Mouse (Mus musculus) regulatory T cell (primary cell): ENCODE measurements around the gene Slc35e1.

Source experiments
- in situ Hi-C: fragments of 300-600 bp; cut with MboI, MseI; formaldehyde crosslinking; loops from one replicate; pipeline ENCODE4 v1.15.1; 2025; ENCODE audit warnings: high pct_unique_total_duplicates

Gene Slc35e1

GRCm38 (mm10) chr8:72491680-72492621 lies at the start of gene Slc35e1:
TSS of gene Slc35e1 (minus strand) at chr8:72492614.
- in situ Hi-C loops: loop anchor here (10.0 kb wide), 1 partner anchor 53 kb away; the partner anchor contains the start of gene Med26

- in situ Hi-C loops: no loop called here
These were observed 46.8 kb upstream of the Slc35e1 start for GRCm38 (mm10) chr8:72539234-72539633.

GRCm38 (mm10) chr8:72534888-72535287 lies 42.5 kb upstream of the Slc35e1 start:
- in situ Hi-C loops: no loop called here

- in situ Hi-C loops: no loop called here
These were observed 39.7 kb upstream of the Slc35e1 start for GRCm38 (mm10) chr8:72532103-72532502.

GRCm38 (mm10) chr8:72521888-72522287 lies 29.5 kb upstream of the Slc35e1 start:
- in situ Hi-C loops: no loop called here

- in situ Hi-C loops: no loop called here
These were observed 25.1 kb upstream of the Slc35e1 start for GRCm38 (mm10) chr8:72517421-72517988.

- in situ Hi-C loops: no loop called here
These were observed 20.7 kb upstream of the Slc35e1 start for GRCm38 (mm10) chr8:72513158-72513557.

GRCm38 (mm10) chr8:72512648-72513047 lies 20.2 kb upstream of the Slc35e1 start:
- in situ Hi-C loops: no loop called here

GRCm38 (mm10) chr8:72507505-72507904 lies 15.1 kb upstream of the Slc35e1 start:
- in situ Hi-C loops: no loop called here

- in situ Hi-C loops: loop anchor here (5.0 kb wide), 1 partner anchor 83 kb away; no protein-coding TSS in a partner anchor
These were observed 12.4 kb upstream of the Slc35e1 start for GRCm38 (mm10) chr8:72504637-72505314.

- in situ Hi-C loops: loop anchor here (5.0 kb wide), 1 partner anchor 83 kb away; no protein-coding TSS in a partner anchor
These were observed 11.7 kb upstream of the Slc35e1 start for GRCm38 (mm10) chr8:72504137-72504536.

- in situ Hi-C loops: loop anchor here (5.0 kb wide), 1 partner anchor 87 kb away; no protein-coding TSS in a partner anchor
These were observed 8.1 kb upstream of the Slc35e1 start for GRCm38 (mm10) chr8:72500521-72500931.

GRCm38 (mm10) chr8:72499521-72500284 lies 7.3 kb upstream of the Slc35e1 start:
- in situ Hi-C loops: loop anchor here (5.0 to 10.0 kb wide), 3 partner anchors 45 to 143 kb away; partner anchors contain the start of gene Med26

- in situ Hi-C loops: loop anchor here (5.0 to 10.0 kb wide), 2 partner anchors 46 to 144 kb away; partner anchors contain the start of gene Med26
These were observed 6.1 kb upstream of the Slc35e1 start for GRCm38 (mm10) chr8:72498527-72498926.

- in situ Hi-C loops: loop anchor here (5.0 to 10.0 kb wide), 2 partner anchors 47 to 144 kb away; partner anchors contain the start of gene Med26
These were observed 5.5 kb upstream of the Slc35e1 start for GRCm38 (mm10) chr8:72497911-72498310.

- in situ Hi-C loops: loop anchor here (5.0 to 10.0 kb wide), 2 partner anchors 49 to 146 kb away; partner anchors contain the start of gene Med26
These were observed 3.8 kb upstream of the Slc35e1 start for GRCm38 (mm10) chr8:72496217-72496616.

- in situ Hi-C loops: loop anchor here (5.0 to 10.0 kb wide), 2 partner anchors 49 to 147 kb away; partner anchors contain the start of gene Med26
These were observed 3.1 kb upstream of the Slc35e1 start for GRCm38 (mm10) chr8:72495411-72496111.

GRCm38 (mm10) chr8:72493381-72493780 lies 967 bp upstream of the Slc35e1 start:
- in situ Hi-C loops: loop anchor here (10.0 kb wide), 1 partner anchor 51 kb away; the partner anchor contains the start of gene Med26

GRCm38 (mm10) chr8:72492622-72493081 lies 238 bp upstream of the Slc35e1 start:
- in situ Hi-C loops: loop anchor here (10.0 kb wide), 1 partner anchor 52 kb away; the partner anchor contains the start of gene Med26

GRCm38 (mm10) chr8:72491017-72491416 lies 1.4 kb downstream of the Slc35e1 start:
- in situ Hi-C loops: loop anchor here (10.0 kb wide), 1 partner anchor 54 kb away; the partner anchor contains the start of gene Med26
